Mouse (Mus musculus): ENCODE results near the gene Glt8d2. TPM values are rescaled to one million over a fixed set of nuclear protein-coding genes. Genes with fewer than 3 reads are reported as not detected.

The Glt8d2 gene
- total RNA-seq (2021): 1 to 10 TPM; 3.0 to 3.9 TPM

- DNase-seq: peak; percentile 67
These were observed at the start of gene Glt8d2 for GRCm38 (mm10) chr10:82690494-82690893. Gene Glt8d2, minus strand, starts transcription at chr10:82690650.

GRCm38 (mm10) chr10:82699296-82699941, 9.0 kb upstream of the Glt8d2 start:
- peak; percentile 37 for DNase-seq

- peak; percentile 93 for DNase-seq
These were observed 8.3 kb upstream of the Glt8d2 start for GRCm38 (mm10) chr10:82698712-82699261.

GRCm38 (mm10) chr10:82697305-82697898, 7.0 kb upstream of the Glt8d2 start:
- no peak for DNase-seq

- no peak for DNase-seq
These were observed 6.1 kb upstream of the Glt8d2 start for GRCm38 (mm10) chr10:82696453-82697079.

- no peak for DNase-seq
These were observed 5.5 kb upstream of the Glt8d2 start, which contains the start of gene Hcfc2 for GRCm38 (mm10) chr10:82695956-82696355. Gene Hcfc2, plus strand, starts transcription at chr10:82696160.

GRCm38 (mm10) chr10:82689681-82690211, 704 bp downstream of the Glt8d2 start:
- no peak for DNase-seq

GRCm38 (mm10) chr10:82685440-82685839, 5.0 kb downstream of the Glt8d2 start:
- DNase-seq: no peak

- DNase-seq: no peak
These were observed 8.8 kb downstream of the Glt8d2 start for GRCm38 (mm10) chr10:82681639-82682038.

- DNase-seq: no peak
These were observed 9.7 kb downstream of the Glt8d2 start for GRCm38 (mm10) chr10:82680769-82681168.

- no peak for DNase-seq
These were observed 13.5 kb downstream of the Glt8d2 start for GRCm38 (mm10) chr10:82676949-82677348.

- no peak for DNase-seq
These were observed 20.2 kb downstream of the Glt8d2 start for GRCm38 (mm10) chr10:82670205-82670604.

- DNase-seq: peak; percentile 90
These were observed 23.8 kb downstream of the Glt8d2 start for GRCm38 (mm10) chr10:82666436-82667234.

- DNase-seq: no peak
These were observed 24.5 kb downstream of the Glt8d2 start for GRCm38 (mm10) chr10:82665951-82666350.

- DNase-seq: no peak
These were observed 27.2 kb downstream of the Glt8d2 start for GRCm38 (mm10) chr10:82663289-82663688.

GRCm38 (mm10) chr10:82662267-82662990, 28.0 kb downstream of the Glt8d2 start:
- no peak for DNase-seq

- no peak for DNase-seq
These were observed 28.6 kb downstream of the Glt8d2 start for GRCm38 (mm10) chr10:82661820-82662219.

- no peak for DNase-seq
These were observed 35.9 kb downstream of the Glt8d2 start for GRCm38 (mm10) chr10:82654581-82654980.

GRCm38 (mm10) chr10:82652625-82653024, 37.8 kb downstream of the Glt8d2 start:
- no peak for DNase-seq

GRCm38 (mm10) chr10:82651221-82651620, 39.2 kb downstream of the Glt8d2 start:
- DNase-seq: no peak

- DNase-seq: no peak
These were observed 43.1 kb downstream of the Glt8d2 start for GRCm38 (mm10) chr10:82647205-82647811.
